ENCODE assay signal across 8 mouse cellular contexts in the genomic region with DNA sequence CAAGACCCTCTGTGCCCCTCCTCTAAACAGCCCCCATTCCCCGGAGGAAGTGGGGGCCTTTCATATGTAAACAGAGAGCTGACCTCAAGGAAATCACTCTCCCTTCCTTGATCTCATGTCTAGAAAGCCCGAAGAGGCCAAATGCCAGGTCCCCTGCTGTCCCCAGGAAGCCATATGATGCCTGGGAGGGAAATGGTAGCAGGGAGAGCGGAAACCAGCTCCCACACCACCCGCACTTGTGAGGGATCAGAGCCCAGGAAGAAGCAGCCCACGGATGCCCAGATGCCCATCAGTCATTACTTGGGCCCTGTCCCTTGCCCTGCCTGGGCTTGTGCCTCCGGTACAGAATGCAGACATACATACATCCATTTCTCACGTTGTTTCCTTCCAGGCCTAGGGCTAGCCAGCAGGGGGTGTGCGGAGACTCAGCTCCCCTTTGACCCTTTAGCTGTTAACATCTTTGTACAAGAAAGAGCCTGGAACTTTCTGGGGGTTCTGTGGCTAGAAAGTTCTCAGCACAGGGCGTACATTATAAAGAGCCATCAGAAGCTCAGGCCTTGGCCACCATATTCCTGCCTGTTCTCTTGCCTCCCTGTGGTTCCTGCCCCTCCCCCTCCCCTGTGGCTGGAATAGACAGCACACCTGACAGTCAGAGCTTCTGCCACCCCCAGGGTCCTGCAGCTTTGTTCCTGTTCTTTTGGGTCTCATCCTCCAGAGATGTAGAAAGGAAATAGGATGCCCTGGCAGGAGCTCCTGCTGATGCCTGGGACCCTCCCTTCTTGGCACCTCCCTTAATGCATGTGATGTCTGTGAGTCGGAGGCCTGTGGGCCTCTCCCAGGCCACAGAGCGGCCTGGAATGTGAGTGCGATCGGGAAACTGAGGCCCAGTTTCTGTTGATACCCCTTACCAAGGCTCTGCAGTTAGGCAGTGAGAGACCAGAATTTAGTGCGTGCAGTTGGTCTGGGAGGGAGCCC.
DNase-seq lines count a peak whose midpoint lies in the region; ATAC-seq lines count a peak whose summit lies in the region.

No protein-coding gene starts in this region.

- no peaks in the 10 kb centered on the region for H3K9me3 ChIP-seq in megakaryocyte, embryonic 14.5 days
- no peaks in the 10 kb centered on the region for H3K9me3 ChIP-seq in liver, embryonic 12.5 days (replicated peaks)
- no peaks in the 10 kb centered on the region for H3K9me3 ChIP-seq in neural tube, embryonic 14.5 days (ENCODE audit: control insufficient read depth, low read length)

- H3K27ac ChIP-seq in liver, embryonic 12.5 days = peak overlapping the region; percentile 46
- H3K27ac ChIP-seq in neural tube, embryonic 14.5 days (ENCODE audit: low read depth, low read length) = no peak overlapping the region; the same call in 1 of the 2 replicates

- ATAC-seq in megakaryocyte, adult 5-6 weeks (ENCODE audit: poor library complexity, severe bottlenecking) = no peak
- no peak for ATAC-seq in liver, embryonic 12.5 days
- ATAC-seq in neural tube, embryonic 14.5 days (ENCODE audit: low read depth) = no peak

- H3K9ac ChIP-seq in liver, embryonic 12.5 days = no peak overlapping the region
- 0 out of 2 replicates have a peak overlapping the region, but pooled peaks have one; percentile 4 for H3K9ac ChIP-seq in neural tube, embryonic 14.5 days (replicated peaks; ENCODE audit: low read depth, low read length)

- 51% methylated on average over 14 of the region's 14 CpGs for WGBS in liver, embryonic 12.5 days (ENCODE audit: insufficient replicate concordance)
- WGBS in neural tube, embryonic 14.5 days = 34% methylated on average over 14 of the region's 14 CpGs

- peaks cover 99% of the 10 kb centered on the region for H3K4me1 ChIP-seq in megakaryocyte, embryonic 14.5 days
- H3K4me1 ChIP-seq in liver, embryonic 12.5 days = peaks cover 79% of the 10 kb centered on the region
- H3K4me1 ChIP-seq in neural tube, embryonic 14.5 days (ENCODE audit: control insufficient read depth, insufficient read depth, low read length) = peaks cover 52% of the 10 kb centered on the region

- peak; percentile 62 for DNase-seq in embryo, embryonic 10.5 days (ENCODE audit: low spot score)
- no peak for DNase-seq in gastrocnemius, postnatal 10 days
- no peak for DNase-seq in kidney, adult 18-20 months
- no peak for DNase-seq in urinary bladder, adult 18-20 months (ENCODE audit: low spot score in 2 of 2)

- H3K27me3 ChIP-seq in megakaryocyte, embryonic 14.5 days (replicated peaks) = peaks cover 7% of the 10 kb centered on the region
- peaks cover 44% of the 10 kb centered on the region for H3K27me3 ChIP-seq in liver, embryonic 12.5 days (replicated peaks)
- no peaks in the 10 kb centered on the region for H3K27me3 ChIP-seq in neural tube, embryonic 14.5 days (ENCODE audit: control insufficient read depth, insufficient read depth, low read length)

- peak overlapping the region; percentile 20 for H3K4me3 ChIP-seq in megakaryocyte, embryonic 14.5 days (replicated peaks)
- H3K4me3 ChIP-seq in liver, embryonic 12.5 days = no peak overlapping the region
- H3K4me3 ChIP-seq in neural tube, embryonic 14.5 days (ENCODE audit: low read depth, low read length) = no peak overlapping the region

- H3K4me2 ChIP-seq in liver, embryonic 12.5 days = peak overlapping the region; percentile 38
- no peak overlapping the region for H3K4me2 ChIP-seq in neural tube, embryonic 14.5 days (ENCODE audit: low read depth, low read length)

- H3K36me3 ChIP-seq in megakaryocyte, embryonic 14.5 days (replicated peaks; ENCODE audit: low read length) = no peaks in the 10 kb centered on the region
- H3K36me3 ChIP-seq in liver, embryonic 12.5 days = no peaks in the 10 kb centered on the region
- H3K36me3 ChIP-seq in neural tube, embryonic 14.5 days (ENCODE audit: control insufficient read depth, insufficient read depth, low read length) = no peaks in the 10 kb centered on the region
